Mouse (Mus musculus): ENCODE data around the gene Cyp2c40.
"Not testable (repeated sequence)": the region's sequence is repeated elsewhere in the genome, so short reads cannot be mapped to it uniquely, and the experiment has no call there.

Gene Cyp2c40

GRCm38 (mm10) chr19:39812714-39813113 is at the start of gene Cyp2c40:
TSS of gene Cyp2c40 (minus strand) at chr19:39812814.
- not testable (repeated sequence) for DNase-seq (ENCODE audit: low spot score in 2 of 2)

GRCm38 (mm10) chr19:39820931-39821330 is 8.3 kb upstream of the Cyp2c40 start:
- not testable (repeated sequence) for DNase-seq (ENCODE audit: low spot score in 2 of 2)

GRCm38 (mm10) chr19:39816400-39816799 is 3.8 kb upstream of the Cyp2c40 start:
- not testable (repeated sequence) for DNase-seq (ENCODE audit: low spot score in 2 of 2)

- DNase-seq (ENCODE audit: low spot score in 2 of 2), result not testable (repeated sequence)
These were observed 3.4 kb upstream of the Cyp2c40 start for GRCm38 (mm10) chr19:39815991-39816390.

- not testable (repeated sequence) for DNase-seq (ENCODE audit: low spot score in 2 of 2)
These were observed 27.2 kb downstream of the Cyp2c40 start for GRCm38 (mm10) chr19:39785458-39785857.

- DNase-seq (ENCODE audit: low spot score in 2 of 2), result no peak
These were observed 67.3 kb downstream of the Cyp2c40 start for GRCm38 (mm10) chr19:39745357-39745756.

GRCm38 (mm10) chr19:39744361-39744760 is 68.3 kb downstream of the Cyp2c40 start:
- DNase-seq (ENCODE audit: low spot score in 2 of 2), result not testable (repeated sequence)

GRCm38 (mm10) chr19:39740920-39741319 is 71.7 kb downstream of the Cyp2c40 start, which contains the start of gene Cyp2c68:
TSS of gene Cyp2c68 (minus strand) at chr19:39741054.
- DNase-seq (ENCODE audit: low spot score in 2 of 2), result no peak

All from thymus, postnatal 10 days (tissue).